Mouse (Mus musculus): ENCODE measurements around the gene Mbnl2. TPM values are rescaled to one million over a fixed set of nuclear protein-coding genes. Genes with fewer than 3 reads are reported as not detected.
A peak's percentile ranks its signal among the peaks of the same experiment; 100 is the strongest.

Mbnl2 gene
- total RNA-seq, 2 experiments from 2014 or later, result 216 to 226 TPM

DNA sequence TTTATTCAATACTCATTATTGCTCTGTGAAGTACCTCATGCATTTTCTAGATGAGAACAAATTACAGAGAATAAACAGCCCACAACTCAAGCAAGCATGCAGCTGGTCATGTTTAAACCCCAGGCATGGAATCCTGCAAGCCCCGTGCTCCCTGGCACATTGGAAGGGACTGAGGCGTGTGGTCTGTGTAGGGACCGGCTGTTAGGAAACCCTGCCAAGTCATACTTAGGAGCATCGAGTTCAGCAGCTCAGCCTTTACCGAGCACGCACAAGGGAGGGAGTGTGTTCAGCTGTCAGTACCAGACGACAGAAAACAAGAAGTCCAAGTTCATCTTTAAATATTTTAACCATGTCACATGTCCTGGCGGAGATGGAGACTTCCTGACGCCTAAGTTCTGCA lies 141.4 kb downstream of the Mbnl2 start:
- DNase-seq, result no peak

DNA sequence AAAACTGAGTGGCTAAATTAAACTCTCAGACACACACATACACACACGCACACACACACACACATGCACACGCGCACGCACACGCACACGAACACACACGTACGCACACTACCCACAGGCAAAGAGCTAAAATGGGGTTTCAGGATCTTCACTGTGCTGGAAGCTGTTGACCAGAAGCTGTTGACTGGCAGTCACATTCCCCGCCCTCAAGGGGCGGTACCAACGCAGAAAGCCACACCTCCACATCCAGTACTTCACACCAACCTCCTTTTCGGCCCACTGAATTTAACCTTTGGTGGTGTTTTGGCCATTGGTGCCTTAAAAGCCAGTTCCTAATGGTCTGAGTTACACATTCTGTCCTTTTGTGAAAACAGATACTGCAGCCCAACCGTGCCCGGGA lies 143.5 kb downstream of the Mbnl2 start:
- DNase-seq, result peak in 1 of 2 experiments; percentile 18

DNA sequence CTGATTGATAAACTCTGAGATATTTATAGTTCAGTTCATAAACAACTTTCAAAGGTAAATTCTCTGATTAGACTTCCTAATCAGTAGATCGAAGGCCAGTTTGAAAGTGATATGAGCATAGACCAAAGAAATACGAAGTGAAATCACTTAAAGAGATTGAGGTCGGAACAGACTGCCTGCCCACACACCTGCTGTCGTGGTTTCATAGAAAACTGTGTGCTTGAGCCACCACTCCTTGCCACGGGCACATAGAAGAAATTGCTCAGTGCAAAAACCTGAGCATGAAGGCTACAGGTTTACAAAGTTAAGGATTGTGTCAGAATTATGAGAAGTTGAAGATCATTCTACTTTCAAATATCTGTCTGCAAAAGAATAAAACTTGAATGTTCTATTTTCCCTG lies 153.0 kb downstream of the Mbnl2 start:
- DNase-seq, result no peak

DNA sequence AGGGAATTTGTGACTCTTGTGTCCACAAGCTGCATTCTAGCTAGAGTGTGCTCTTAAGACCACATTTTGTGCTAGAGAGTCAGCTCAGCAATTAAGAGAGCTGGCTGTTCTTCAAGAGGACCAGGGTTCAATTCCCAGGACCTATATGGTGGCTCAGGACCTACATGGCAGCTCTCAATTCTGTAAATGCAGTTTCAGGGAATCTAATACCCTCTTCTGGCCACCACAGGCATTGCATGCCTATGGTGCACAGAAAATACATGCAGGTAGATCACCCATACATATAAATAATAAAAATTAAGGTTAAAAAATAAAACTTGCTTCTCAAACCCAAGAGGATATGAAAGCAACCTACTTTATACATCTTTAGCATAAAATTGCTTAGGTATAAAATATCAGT lies 157.3 kb downstream of the Mbnl2 start:
- peak in 1 of 2 experiments; percentile 7 for DNase-seq

DNA sequence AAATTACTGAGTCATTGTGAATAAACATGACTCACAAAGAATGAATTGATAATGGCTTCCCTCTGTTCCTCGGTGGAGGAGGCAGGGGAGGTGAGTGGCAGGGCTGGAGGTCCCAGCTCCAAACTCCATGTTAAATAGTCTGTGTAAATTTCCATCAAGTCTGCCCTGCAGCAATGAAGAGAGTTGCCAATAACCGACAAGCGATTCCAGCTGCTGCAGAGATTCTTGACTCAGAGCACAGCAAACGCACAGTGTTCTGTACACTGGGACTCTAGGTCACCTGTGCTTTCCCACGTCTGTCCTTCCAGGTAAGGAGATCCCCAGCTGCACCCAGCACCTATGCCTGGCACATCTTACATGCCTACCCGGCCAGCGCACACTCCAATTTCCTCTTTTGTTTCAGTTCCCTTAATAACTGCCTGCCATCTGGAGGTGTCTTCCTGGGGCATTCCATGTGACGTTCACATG lies 158.5 kb downstream of the Mbnl2 start:
- no peak for DNase-seq

DNA sequence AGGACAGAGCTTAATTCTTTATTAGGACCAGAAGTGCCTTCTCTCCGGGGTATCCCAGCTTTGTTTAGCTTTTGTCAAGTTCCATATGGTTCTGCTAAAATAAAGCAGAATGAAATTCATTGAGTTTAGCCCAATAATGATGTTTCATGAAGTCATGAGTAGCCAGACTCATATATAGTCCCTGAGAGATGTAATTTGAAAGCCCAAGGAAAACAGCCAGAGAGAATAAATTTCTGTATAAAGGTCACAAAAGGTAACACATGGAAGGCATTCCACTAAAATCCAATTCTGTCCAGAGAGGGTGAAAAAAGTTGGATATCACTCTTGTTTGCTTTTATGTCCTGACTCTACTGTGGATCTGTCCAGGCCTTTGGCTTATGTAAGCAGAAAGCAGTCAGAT lies 159.4 kb downstream of the Mbnl2 start:
- no peak for DNase-seq

DNA sequence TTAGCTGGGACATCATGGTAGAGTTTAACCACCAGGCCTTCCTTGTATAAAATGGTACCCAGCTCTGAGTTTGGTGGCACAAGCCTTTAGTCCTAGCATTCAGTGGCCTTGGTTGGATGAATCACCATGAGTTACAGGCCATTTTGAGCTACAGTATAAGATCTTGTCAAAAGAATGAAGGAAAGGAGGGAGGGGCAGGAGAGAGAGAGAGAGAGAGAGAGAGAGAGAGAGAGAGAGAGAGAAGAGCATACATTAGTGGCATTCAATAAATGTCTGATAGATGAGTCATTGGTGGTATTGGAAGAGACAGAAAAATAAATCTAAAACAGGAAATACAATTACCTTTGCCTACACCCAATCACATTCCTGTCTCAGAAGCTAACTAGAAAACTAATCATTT lies 165.2 kb downstream of the Mbnl2 start:
- DNase-seq, result no peak

DNA sequence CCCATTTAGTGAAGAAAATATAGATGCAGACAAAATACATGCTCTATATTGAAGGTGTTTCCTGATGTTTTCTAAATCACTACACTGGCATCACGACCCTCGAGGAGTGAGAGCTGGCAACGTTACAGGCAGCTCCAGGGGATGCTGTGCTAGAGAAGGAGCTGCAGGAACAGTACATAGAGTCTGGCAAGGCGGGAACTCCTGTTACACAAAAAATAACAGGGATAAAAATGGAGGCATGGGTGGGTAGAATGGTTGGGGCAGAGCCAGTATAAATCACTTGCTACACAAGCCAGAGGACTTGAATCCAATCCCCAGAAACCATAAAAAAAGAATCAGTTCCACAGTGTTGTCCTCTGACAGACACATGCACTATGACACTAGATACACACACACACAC lies 165.8 kb downstream of the Mbnl2 start:
- no peak for DNase-seq

DNA sequence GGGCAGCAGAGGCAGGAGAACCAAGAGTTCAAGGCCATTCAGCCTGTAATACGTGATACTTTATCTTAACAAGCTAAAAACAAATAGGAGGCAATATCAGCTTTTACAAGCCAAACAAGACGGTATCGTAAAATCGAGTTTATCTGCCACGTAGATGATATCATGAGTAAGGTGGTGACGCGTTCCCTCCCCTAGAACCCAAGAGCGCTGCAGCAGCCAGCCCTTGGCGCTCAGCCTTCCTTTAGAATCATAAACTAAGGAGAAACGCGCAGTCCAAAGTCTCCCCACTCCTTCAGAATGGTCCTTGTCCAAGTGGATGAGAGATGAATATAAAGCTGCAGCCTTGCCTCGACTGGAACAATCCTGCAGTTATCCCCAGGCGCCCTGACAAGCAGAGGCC lies 166.4 kb downstream of the Mbnl2 start:
- DNase-seq, result no peak

DNA sequence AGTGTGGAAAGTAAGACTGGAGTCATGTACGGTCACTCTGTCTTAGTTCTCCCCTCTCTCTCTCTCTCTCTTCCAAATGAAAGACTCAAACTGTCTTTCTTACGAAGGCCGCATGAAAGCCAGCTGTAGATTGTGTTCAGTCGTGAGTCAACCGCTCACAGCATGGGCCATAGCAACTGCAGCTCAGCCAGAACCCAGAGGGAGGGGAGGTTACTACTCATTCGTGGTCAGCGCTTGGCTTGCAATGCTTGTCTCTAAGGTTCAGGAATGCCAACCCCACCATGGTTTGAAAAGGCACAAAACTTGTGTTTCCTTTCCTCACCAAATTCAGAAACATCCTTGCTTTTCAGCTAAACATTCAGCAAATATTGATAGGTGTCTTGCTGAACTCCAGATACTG lies 178.8 kb downstream of the Mbnl2 start:
- no peak for DNase-seq

DNA sequence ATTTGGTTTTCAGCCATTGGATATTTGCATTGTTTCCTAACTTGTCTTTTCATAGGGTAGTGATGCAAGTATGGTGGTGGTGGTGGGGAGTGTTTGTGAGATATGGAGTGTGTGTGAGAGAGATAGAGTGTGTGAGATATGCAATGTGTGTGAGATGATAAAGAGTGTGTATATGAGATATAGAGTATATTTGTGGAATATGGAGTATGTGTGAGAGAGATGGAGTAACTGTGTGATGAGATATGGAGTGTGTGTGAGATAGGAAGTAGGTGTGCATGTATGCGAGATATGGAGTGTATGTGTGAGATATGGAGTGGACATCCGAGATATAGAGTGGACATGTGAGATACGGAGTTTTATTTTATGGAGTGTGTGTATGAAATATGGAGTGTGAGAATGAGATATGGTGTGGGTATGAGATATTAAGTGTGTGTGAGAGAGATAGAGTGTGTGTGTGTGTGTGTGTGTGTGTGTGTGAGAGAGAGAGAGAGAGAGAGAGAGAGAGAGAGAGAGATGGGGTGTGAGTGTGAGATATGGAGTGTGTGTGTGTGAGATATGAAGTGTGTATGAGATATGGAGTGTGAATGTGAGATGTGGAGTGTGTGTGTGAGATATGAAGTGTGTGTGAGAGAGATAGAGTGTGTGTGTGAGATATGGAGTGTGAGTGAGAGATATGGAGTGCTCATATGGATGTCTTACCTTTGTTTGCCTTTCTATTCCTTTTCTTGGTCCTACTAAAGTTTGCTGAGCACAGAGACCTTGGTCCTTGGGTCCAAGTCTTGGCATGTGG lies 188.7 kb downstream of the Mbnl2 start:
- no peak for DNase-seq

DNA sequence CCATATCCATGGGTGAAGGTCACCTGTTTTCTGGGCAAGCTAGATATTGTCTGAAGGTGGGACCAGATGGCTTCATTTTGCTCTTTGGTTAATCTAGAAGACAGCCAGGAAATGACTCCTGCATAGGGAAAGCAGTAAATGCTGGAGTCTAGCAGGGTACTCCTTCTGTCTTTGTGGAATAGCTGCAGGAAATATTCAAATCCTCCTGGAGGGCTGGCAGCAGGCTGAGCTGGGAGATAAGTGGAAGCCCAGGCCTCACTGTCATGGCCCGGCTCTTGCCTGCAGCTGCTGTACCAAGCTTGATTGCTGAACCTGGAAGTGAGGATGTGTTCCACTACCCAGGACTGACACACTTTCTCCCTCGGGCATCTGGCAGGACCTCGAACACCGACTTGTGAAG lies 191.3 kb downstream of the Mbnl2 start:
- no peak for DNase-seq

DNA sequence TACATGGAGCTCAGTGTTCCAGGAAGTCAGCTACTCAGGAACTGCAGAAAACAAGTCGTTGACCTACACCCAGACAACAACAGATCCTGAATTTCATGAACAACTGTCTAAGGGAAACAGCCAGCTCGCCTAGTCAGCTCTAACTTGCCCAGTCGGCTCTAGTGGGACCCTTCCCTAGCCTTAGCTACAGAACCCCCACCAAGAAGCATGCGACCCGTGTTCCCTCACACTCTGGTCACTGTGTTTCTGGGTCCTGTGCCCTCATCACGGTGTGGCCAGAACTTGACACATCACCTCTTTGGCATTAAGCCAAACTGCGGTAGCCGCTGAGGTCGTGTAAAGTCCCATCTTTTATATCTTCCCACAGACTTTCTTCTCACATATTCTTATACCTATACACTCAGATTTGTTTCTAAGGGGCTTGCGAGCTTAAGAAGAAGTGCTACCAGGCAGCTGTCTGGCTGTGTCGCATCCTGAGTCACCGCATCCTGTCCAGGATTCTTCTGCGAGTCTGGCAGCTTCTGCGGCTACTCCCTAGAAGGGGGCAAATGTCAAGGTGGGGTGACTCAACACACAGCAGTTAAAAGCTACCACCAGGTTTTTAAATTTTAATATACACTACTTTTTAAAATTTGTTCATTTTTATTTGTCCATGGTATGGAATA lies 193.8 kb downstream of the Mbnl2 start:
- DNase-seq, result peak; percentile 68 to 79

DNA sequence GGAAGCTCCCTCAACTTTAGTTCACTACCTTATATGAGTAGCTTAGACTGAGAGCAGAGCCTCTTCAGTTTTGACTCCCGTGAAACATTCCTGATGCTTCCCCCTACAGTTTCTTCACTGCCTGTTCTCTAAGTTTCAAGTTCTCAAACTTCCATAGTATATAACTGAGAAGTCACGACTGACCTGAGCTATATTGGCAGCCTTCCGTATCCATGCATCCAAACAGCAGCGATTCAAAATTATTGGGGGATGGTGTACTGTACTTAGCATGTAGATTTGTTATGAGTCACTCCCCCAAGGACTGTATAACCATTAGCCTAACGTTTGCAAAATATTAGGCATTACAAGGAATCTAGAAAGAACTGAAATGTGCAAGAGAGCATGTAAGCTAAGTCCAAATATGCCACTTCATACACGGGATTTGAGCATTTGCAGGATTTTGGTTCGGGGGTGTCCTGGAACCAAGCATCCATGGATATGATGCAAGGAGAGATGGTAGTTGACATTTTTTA lies 200.8 kb downstream of the Mbnl2 start:
- no peak for DNase-seq

DNA sequence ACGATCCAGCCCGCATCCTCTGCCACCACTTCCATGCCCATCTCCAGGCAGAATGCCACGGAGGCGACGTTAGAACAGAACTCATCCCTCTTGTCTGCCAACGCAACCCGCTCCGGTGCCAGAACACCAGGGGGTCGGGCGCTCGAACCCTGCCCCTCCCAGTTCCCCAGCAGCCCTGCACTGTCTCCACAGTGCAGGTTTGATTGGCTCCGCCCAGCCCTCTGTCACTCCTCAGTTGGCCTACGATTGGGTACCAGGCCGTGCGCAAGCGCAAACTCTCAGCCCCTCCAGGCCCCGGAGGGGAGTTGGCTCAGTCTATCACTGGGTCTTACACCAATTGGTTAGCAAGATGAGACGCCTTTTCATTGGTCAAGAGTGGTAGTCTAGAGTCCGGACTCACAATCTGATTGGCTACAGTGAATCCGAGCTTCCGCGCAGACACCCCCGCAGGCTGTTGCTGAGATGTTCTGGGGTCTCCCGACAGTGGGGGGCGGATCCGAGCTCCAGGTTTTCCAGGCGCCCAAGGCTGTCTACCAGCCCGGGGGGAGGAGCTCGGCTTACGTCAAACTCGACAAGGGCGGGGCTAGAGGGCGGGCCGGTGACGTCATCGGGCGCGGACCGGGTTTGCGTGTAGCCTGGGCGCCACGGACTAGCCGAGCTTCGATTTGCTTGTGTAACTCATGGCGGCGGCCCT lies 202.0 kb downstream of the Mbnl2 start:
- peak; percentile 98 for DNase-seq

DNA sequence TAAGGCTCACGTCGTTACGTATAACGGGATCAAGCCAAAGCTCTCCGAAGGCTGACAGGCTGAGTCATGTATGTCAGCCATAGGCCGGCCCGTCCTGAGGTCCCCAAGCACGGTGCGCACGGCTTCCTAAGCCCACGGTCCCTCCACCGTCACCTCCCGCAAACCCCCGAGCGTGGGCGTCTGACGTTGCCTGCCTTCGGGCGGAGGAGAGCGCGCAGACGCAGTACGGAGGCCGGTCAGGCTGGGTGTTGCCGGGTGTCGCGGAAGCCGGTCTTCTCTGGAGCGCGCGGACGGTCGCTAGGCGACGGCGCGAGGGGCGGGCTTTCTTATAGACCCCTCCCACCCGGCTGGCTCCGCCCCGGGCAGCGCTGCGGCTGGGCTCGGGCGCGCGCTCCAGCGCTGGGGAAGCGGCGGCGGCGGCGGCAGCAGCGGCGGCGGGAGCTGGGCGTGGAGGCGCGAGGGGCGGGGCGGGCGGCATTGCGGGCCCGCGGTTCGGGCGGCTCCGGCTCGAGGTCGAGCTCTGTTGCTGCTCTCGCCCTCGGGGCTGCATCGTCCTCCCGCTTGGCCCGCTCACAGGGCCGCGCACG lies 202.6 kb downstream of the Mbnl2 start, which contains the start of gene Rap2a:
Rap2a (plus strand) TSS at position 463 of the 587 bp plus-strand sequence.
- peak; percentile 97 to 98 for DNase-seq

DNA sequence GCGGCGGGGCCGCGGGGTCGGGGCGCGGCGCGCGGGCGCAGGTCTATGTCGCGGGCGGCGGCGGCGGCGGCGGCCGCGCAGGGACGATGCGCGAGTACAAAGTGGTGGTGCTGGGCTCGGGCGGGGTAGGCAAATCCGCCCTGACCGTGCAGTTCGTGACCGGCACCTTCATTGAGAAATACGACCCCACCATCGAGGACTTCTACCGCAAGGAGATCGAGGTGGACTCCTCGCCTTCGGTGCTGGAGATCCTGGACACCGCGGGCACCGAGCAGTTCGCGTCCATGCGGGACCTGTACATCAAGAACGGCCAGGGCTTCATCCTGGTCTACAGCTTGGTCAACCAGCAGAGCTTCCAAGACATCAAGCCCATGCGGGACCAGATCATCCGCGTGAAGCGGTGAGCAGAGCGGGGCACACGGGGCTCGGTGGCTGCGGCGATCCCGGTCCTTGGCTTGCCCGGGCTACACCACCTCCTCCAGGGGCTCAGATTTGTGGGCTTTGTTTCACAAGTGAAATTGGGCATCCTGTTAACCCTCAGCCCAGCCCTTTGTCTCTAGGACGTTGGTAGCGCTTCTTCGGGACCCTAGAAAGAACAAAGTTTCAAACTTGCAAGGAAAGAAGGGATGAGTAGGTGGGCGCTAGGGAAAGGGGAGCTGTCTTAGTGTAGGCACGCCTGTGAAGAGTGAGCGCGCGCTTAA lies 203.3 kb downstream of the Mbnl2 start:
- DNase-seq, result peak; percentile 42 to 56

DNA sequence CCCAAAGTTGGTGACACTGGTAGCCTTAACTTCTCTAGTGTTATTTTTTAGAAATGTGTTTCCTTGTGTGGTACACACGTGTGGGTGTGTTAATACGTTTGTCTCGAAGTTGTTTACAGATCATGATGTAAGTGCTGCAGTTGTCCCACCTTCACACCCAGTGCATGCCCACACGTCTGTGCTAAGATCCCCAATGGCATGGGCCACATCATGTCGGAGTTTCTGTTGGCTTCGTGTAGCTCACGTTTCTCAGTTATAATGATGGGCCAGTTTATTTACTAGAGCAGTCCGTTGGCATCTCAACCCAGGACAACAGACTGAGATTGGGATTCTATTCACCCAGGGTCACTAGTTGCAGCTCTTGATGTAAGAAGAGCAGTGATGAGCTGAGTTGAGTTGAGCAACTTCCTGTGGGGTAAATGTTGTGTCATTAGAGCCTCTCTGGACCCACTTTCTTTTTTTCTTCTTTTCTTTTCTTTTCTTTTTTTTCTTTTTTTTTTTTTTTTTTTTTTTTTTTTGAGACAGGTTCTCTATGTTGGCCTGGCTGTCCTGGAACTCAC lies 205.0 kb downstream of the Mbnl2 start:
- DNase-seq, result no peak

DNA sequence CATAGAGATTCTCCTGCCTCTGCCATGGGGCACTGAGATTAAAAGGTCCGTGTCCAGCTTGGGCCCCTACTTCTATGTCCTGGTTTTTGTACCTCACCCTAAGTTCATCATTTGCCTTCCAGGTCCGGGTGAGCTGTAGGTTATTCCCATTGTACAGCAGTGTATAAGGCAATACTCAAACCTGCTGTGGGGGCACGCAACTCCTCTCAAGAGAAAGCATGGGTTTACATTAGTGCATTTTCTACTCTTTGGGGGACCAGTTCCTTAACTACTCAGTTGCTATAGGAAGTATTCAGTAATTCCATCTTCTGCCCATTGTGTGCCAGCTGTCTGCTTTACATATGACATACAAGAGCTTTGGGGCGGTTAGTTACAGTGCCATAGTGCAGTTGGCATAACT lies 205.5 kb downstream of the Mbnl2 start:
- no peak for DNase-seq

Data from adrenal gland, postnatal 36 days (tissue).